Mouse (Mus musculus) cortical plate, adult 2 months (tissue): ENCODE data around the gene Syt7. TPM values are rescaled to one million over a fixed set of nuclear protein-coding genes. Genes with fewer than 3 reads are reported as not detected.

ENCODE experiments used
- H3K27ac ChIP-seq: fragments of 200-500 bp; 2 replicates; pipeline ENCODE4 v1.5.1; 2012; ENCODE audit warnings: low read length, control low read depth, inconsistent platforms; ENCODE audit not compliant: insufficient read depth
- H3K4me1 ChIP-seq: fragments of 200-500 bp; 2 replicates; pipeline ENCODE4 v1.6.1; 2011; ENCODE audit warnings: low read length; ENCODE audit not compliant: control insufficient read depth, insufficient read depth
- H3K4me3 ChIP-seq: fragments of 200-500 bp; 2 replicates; pipeline ENCODE4 v1.5.1; 2011; ENCODE audit warnings: mild to moderate bottlenecking, low read length, control low read depth; ENCODE audit not compliant: insufficient read depth
- CTCF ChIP-seq: fragments of 200-500 bp; IDR thresholded peaks from 2 replicates; pipeline ENCODE4 v1.5.1; 2011; ENCODE audit warnings: mild to moderate bottlenecking, control low read depth, low read length; ENCODE audit not compliant: insufficient read depth; ENCODE audit errors: extremely low read depth
- POLR2A ChIP-seq: fragments of 200-500 bp; IDR thresholded peaks from 2 replicates; pipeline ENCODE4 v1.6.1; 2011; ENCODE audit warnings: mild to moderate bottlenecking, low read length, control low read depth; ENCODE audit not compliant: insufficient read depth; ENCODE audit errors: extremely low read depth
- polyA plus RNA-seq: library from polyadenylated mRNA; depleted of rRNA; stranded (reverse); fragments of >200 nt; gene quantifications from 2 replicates; pipeline ENCODE4 v1.2.3, GENCODE M21; 2012

Syt7 gene
- polyA plus RNA-seq, 1 experiment: 213 TPM

GRCm38 (mm10) chr19:10356845-10357503 is 31.9 kb upstream of the Syt7 start:
- TF ChIP-seq CTCF (no peak), POLR2A (no peak)
- Histone ChIP-seq H3K4me1 (peaks cover 4% of the 10 kb centered on the region), H3K4me3 (no peak overlapping the region), H3K27ac (no peak overlapping the region)

GRCm38 (mm10) chr19:10359105-10359946 is 29.6 kb upstream of the Syt7 start:
- Histone ChIP-seq H3K4me3 (no peak overlapping the region), H3K27ac (no peak overlapping the region), H3K4me1 (peaks cover 9% of the 10 kb centered on the region)
- no peak for TF ChIP-seq CTCF

DNA sequence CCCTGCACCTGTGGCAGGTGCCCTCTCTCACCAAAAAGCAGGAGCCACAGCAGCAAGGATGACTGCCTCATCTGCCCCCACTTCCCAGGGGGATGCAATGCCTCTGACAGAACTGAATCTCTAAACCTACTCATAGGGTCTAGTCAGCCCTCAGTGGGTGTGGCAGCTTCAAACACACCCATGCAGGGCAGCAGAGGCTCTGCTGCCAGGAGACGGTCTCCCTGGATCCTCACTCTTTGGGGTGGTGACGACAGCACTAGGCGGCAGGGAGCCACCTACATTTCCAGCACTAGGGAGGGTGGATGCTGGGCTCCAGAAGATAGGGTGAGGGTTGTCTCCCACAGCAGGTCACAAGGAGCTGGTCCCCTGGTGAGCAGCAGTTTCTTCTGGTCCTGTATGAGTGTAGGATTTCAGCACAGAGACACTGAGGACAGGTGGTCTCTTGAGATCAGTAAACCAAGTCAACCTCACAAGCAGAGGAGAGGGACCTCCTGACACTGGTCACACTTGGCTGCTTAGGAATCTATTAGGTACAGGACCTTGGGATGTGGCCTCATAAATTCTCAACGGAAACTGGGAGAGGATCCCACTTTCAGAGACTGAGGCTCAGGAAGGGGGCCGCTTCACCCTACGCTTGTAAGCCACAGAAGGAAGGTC is 26.3 kb upstream of the Syt7 start:
- H3K27ac ChIP-seq: no peak overlapping the region
- TF ChIP-seq POLR2A (no peak), CTCF (no peak)

GRCm38 (mm10) chr19:10363869-10364268 is 25.0 kb upstream of the Syt7 start:
- H3K4me3 ChIP-seq: no peak overlapping the region
- peaks cover 18% of the 10 kb centered on the region for H3K4me1 ChIP-seq
- TF ChIP-seq CTCF: no peak
- no peak for TF ChIP-seq POLR2A
- H3K27ac ChIP-seq: no peak overlapping the region

More for the DNA sequence above, 26.3 kb upstream of the Syt7 start:
- Histone ChIP-seq H3K4me3 (no peak overlapping the region), H3K4me1 (peaks cover 10% of the 10 kb centered on the region)

GRCm38 (mm10) chr19:10366116-10366845 is 22.6 kb upstream of the Syt7 start:
- Histone ChIP-seq H3K27ac (no peak overlapping the region), H3K4me1 (peaks cover 18% of the 10 kb centered on the region), H3K4me3 (no peak overlapping the region)
- TF ChIP-seq CTCF: no peak
- no peak for TF ChIP-seq POLR2A

DNA sequence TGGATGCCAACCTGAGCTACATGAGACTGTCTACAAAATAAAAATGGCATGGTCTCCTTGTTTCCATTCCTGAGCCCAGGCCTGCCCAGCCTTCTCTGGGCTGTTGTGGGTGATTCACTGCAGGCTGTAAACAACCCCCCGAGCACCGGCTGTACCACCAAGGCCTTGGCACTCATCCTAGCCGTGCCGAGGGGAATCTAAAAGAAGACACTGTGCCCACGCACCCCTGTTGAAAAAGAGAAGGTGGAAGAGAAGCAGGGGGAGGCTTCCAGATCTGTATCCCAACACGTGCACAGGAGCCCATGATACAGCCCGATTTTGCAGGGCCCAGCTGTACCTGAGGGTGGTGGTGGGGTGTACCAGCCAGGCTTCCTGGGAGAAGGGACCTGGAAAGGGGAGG is 21.1 kb upstream of the Syt7 start:
- no peak for TF ChIP-seq CTCF
- no peak for TF ChIP-seq POLR2A
- Histone ChIP-seq H3K4me1 (peaks cover 13% of the 10 kb centered on the region), H3K27ac (0 out of 2 replicates have a peak overlapping the region, but pooled peaks have one; percentile 24), H3K4me3 (no peak overlapping the region)

DNA sequence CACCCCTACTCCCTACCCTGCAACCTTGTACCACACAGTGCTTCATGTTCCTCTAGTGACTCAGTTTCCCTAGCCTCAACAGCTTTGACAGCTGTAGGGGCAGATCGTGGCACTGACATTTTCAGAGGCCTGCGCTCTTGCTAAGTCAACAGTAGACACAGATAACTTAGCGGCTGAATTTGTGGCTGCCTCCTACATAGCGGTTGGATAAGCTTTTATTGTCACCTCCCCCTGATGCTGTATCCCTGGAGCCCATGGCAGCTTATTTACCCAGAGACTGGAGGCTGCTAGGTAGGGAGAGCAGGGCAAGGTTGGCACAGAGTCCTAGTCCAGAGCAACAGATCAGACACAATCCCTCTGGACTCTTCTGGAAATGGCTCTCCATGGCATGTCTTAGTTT is 19.0 kb upstream of the Syt7 start:
- TF ChIP-seq CTCF: no peak
- Histone ChIP-seq H3K4me3 (no peak overlapping the region), H3K4me1 (peaks cover 13% of the 10 kb centered on the region), H3K27ac (no peak overlapping the region)

DNA sequence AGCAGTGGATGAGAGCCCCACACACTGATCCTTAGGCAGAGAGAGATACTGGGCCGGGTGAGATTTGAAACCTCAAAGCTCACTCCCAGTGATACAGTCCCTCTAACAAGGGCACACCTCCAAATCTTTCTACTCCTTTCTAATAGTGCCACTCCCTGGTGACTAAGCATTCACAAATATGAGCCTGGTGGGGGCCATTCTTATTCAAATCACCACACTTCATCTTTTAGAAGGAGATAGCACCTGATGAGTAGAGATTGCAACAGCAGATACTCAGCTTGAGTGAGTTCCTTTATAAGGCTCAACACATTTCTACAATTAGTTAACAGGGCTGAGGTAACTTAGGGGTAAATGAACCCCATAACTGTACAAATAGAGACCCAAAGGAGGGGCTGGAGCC is 15.7 kb upstream of the Syt7 start:
- H3K27ac ChIP-seq: no peak overlapping the region
- TF ChIP-seq POLR2A (no peak), CTCF (no peak)
- H3K4me3 ChIP-seq: no peak overlapping the region
- peaks cover 8% of the 10 kb centered on the region for H3K4me1 ChIP-seq

- H3K27ac ChIP-seq: 0 out of 2 replicates have a peak overlapping the region, but pooled peaks have one; percentile 30
- TF ChIP-seq POLR2A: no peak
- no peak for TF ChIP-seq CTCF
- H3K4me3 ChIP-seq: no peak overlapping the region
- H3K4me1 ChIP-seq: no peaks in the 10 kb centered on the region
These were observed 13.6 kb upstream of the Syt7 start for GRCm38 (mm10) chr19:10375260-10375659.

DNA sequence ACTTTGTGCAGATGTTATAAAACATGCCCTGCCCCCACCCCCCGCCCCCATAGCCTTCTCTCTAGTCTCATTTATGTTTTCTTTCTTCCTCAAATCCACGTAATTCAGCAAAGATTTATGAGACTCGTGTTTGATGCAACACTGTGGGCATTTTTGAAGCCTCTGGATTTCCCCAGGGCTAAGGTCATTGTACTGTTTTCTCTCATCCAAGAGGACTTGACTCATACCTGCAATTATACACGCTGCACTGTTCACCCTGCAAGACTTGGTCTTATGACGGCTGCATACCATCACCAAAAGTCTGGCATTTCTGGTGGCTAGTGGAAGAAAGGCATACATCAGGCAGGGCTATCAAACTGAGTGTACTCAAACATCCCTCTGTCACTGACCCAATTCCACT is 8.9 kb upstream of the Syt7 start:
- Histone ChIP-seq H3K4me3 (no peak overlapping the region), H3K27ac (no peak overlapping the region), H3K4me1 (no peaks in the 10 kb centered on the region)
- TF ChIP-seq POLR2A: no peak
- TF ChIP-seq CTCF: no peak
